Mouse (Mus musculus): Measurements from ENCODE around the gene Ptgir. TPM values are rescaled to one million over a fixed set of nuclear protein-coding genes. Genes with fewer than 3 reads are reported as not detected.
A peak's percentile ranks its signal among the peaks of the same experiment; 100 is the strongest.

Ptgir gene
- polyA plus RNA-seq, 1 experiment from 2014 or later, result 0.64 TPM

DNA sequence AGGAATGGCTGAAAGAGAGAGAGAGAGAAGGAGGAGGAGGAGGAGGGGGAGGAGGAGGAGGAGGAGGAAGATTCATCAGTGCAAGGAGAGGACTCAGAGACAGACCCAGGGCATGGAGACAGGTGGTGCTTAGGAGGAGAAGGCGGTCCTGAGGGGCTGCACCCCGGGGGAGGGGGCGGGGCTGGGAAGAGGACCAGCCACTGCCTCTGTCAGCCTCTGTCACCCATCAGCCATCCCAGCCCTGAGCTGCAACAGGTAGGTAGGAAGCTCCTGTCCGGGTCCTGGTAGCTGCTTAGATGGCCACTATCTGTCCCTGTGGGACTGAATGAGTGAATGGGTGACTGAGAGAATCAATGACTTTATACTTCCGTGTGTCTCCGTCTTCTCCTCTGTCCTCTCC is 12.7 kb upstream of the Ptgir start:
- Histone ChIP-seq H3K4me1 (peaks cover 64% of the 10 kb centered on the region), H3K9me3 (no peaks in the 10 kb centered on the region), H3K27ac (replicated peaks) (peak overlapping the region; percentile 5; the same call in 1 of the 2 replicates), H3K4me3 (peak overlapping the region; percentile 55), H3K27me3 (replicated peaks; ENCODE audit: low read depth, poor library complexity, severe bottlenecking) (peaks cover 49% of the 10 kb centered on the region), H3K36me3 (replicated peaks) (peaks cover 20% of the 10 kb centered on the region)
- 1% methylated on average over 6 of the region's 6 CpGs for WGBS
- DNase-seq (ENCODE audit: low spot score), result no peak

DNA sequence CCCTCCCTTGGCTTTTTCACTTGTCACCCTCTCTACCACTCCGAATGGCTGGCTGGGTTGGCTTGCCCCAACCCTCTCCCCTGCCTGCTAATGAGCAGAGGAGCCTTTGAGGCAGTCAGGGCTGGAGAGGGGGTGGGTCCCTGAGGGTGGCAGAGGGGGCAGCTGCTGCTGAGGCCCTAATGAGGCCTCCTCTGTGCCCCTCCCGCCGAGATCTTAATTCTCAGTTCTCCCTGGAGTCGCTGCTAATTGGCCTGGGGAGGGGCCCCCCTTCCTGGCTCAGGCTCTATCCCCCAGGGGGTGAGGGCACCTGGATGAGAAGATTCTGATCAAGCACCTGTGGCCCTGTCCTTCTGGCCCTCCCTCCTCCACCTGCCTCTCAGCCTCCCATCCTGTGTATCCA is 12.0 kb upstream of the Ptgir start:
- H3K36me3 ChIP-seq (replicated peaks), result peaks cover 13% of the 10 kb centered on the region
- peaks cover 60% of the 10 kb centered on the region for H3K4me1 ChIP-seq
- WGBS, result under 1% methylated on average over 4 of the region's 4 CpGs
- H3K27me3 ChIP-seq (replicated peaks; ENCODE audit: low read depth, poor library complexity, severe bottlenecking), result peaks cover 47% of the 10 kb centered on the region
- no peaks in the 10 kb centered on the region for H3K9me3 ChIP-seq
- DNase-seq (ENCODE audit: low spot score), result no peak
- peak overlapping the region; percentile 42 for H3K27ac ChIP-seq (replicated peaks)
- H3K4me3 ChIP-seq, result peak overlapping the region; percentile 55

DNA sequence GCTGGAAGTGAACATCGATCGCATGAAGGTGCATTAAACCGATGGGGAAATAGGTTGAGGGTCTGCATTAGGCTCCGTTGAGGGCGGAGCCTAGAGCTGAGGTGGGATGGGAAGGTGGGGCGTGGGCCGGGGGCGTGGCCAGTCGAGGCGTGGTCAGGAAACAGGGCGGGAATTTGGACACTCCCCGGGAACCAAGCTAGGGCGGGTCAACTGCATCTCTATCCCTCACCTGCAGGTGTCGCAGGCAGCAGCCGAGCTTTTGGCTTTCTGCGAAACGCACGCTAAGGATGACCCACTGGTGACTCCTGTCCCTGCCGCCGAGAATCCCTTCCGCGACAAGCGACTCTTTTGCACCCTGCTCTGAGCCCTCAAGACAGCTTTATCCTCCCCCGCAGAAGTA is 11.3 kb upstream of the Ptgir start:
- 0 out of 2 replicates have a peak overlapping the region, but pooled peaks have one; percentile 42 for H3K27ac ChIP-seq (replicated peaks)
- under 1% methylated on average over 24 of the region's 24 CpGs for WGBS
- peaks cover 7% of the 10 kb centered on the region for H3K36me3 ChIP-seq (replicated peaks)
- peaks cover 63% of the 10 kb centered on the region for H3K4me1 ChIP-seq
- peaks cover 41% of the 10 kb centered on the region for H3K27me3 ChIP-seq (replicated peaks; ENCODE audit: low read depth, poor library complexity, severe bottlenecking)
- DNase-seq (ENCODE audit: low spot score), result peak; percentile 91
- no peaks in the 10 kb centered on the region for H3K9me3 ChIP-seq
- H3K4me3 ChIP-seq, result peak overlapping the region; percentile 55

DNA sequence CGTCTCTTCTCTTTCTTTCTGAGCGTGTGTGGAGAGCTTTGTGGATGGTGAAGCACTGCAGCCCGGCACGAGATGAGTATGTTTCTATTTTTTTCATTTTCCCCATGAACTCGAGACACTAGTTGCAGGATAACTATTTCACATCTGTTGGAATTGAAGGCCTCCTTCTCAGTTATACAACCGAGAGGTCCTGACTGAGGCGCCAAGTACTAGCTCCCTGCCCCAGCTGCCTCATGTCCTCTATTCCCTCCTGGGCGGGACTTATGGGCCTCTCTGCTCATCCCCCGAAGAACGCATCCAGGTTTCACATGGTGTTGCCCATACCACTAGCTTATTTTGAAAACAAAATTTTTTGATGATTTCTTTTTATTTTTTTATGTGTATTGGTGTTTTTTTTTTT is 10.8 kb upstream of the Ptgir start:
- peak overlapping the region; percentile 55 for H3K4me3 ChIP-seq
- H3K27me3 ChIP-seq (replicated peaks; ENCODE audit: low read depth, poor library complexity, severe bottlenecking), result peaks cover 36% of the 10 kb centered on the region
- WGBS, result 31% methylated on average over 10 of the region's 10 CpGs
- H3K4me1 ChIP-seq, result peaks cover 63% of the 10 kb centered on the region
- H3K36me3 ChIP-seq (replicated peaks), result peaks cover 7% of the 10 kb centered on the region
- no peak for DNase-seq (ENCODE audit: low spot score)
- 0 out of 2 replicates have a peak overlapping the region, but pooled peaks have one; percentile 35 for H3K27ac ChIP-seq (replicated peaks)
- no peaks in the 10 kb centered on the region for H3K9me3 ChIP-seq

DNA sequence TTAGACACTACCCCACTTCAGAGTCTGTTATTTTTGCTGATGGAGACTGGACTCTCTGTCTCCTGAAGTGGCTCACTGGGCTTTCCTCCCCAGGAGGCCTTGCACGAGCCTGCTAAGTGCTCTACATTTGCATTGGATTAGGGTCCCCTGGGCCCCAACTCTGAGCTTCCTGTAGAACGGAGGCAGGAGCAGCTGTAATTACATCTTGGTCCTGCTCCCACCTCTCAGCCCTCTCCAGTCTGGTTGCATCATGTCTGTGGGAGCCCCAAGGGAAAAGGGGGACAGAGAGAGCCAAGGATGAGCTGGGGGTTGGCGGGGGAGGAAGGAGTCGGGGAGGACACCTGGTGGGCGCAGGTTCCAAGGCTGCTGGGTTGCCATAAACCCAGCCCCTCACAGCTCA is 5.8 kb upstream of the Ptgir start:
- no peak for DNase-seq (ENCODE audit: low spot score)
- Histone ChIP-seq H3K9me3 (no peaks in the 10 kb centered on the region), H3K4me3 (peak overlapping the region; percentile 13; the same call in 1 of the 2 replicates), H3K27me3 (replicated peaks; ENCODE audit: low read depth, poor library complexity, severe bottlenecking) (peaks cover 12% of the 10 kb centered on the region; the same call in 1 of the 2 replicates), H3K36me3 (replicated peaks) (peaks cover 7% of the 10 kb centered on the region), H3K27ac (replicated peaks) (no peak overlapping the region; the same call in 1 of the 2 replicates), H3K4me1 (peaks cover 40% of the 10 kb centered on the region)
- WGBS, result 14% methylated on average over 5 of the region's 5 CpGs

DNA sequence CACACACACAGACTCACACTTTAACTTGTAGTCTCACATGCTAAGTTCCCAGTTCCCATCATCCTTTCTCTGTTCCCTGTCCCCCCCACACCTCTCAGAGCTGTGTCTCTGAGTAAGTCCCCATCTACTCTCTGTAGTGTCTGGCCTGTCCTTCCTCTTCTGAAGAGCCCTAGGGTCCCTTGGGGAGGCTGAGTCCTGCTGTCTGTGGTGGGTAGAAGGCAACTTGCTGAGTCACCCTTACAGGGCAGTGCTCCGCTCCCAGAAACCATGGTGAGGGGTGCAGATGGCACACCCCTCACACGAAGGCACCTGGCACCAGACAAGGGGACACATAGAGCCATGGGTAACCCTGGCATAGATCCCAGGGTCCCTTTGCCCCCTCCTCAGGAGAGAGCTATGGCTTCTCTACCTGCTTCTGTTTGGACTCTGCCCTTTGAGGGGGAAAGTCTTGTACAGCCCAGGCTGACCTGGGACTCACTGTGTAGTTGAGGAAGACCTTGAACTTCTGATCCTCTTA is 2.8 kb upstream of the Ptgir start:
- Histone ChIP-seq H3K4me1 (peaks cover 60% of the 10 kb centered on the region), H3K27ac (replicated peaks) (0 out of 2 replicates have a peak overlapping the region, but pooled peaks have one; percentile 30), H3K27me3 (replicated peaks; ENCODE audit: low read depth, poor library complexity, severe bottlenecking) (peaks cover 14% of the 10 kb centered on the region), H3K9me3 (no peaks in the 10 kb centered on the region), H3K36me3 (replicated peaks) (no peaks in the 10 kb centered on the region), H3K4me3 (no peak overlapping the region)
- no peak for DNase-seq (ENCODE audit: low spot score)
- 83% methylated on average over 2 of the region's 2 CpGs for WGBS

DNA sequence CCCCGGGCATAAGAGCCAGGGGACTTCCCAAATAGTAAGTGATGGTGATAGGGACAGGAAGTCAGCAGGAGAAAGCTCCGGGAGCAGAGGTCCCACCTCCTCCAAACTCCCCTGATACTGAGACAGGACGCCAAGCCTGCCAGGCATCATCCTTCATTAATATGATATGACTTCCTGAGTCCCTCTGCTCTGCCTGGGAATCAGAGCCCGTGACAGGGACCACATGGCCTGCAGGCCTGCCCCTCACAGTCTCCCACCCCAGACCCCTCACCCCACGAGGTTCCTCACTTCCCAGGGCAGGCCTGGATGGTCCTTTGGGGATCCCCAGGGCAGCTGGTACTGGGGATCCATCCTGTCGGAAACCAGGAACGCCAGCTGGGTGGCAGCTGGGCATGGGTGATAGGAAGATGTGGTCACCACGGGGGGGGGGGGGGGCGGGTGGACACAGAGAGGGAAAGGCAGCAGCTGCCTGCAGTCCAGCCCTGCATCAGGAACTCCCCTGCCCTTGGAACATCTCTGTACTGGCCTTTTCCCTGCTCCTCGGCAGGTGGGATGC is 2.1 kb upstream of the Ptgir start:
- DNase-seq (ENCODE audit: low spot score), result no peak
- no peak overlapping the region for H3K27ac ChIP-seq (replicated peaks)
- H3K36me3 ChIP-seq (replicated peaks), result no peaks in the 10 kb centered on the region
- WGBS, result 55% methylated on average over 9 of the region's 10 CpGs
- peaks cover 21% of the 10 kb centered on the region for H3K27me3 ChIP-seq (replicated peaks; ENCODE audit: low read depth, poor library complexity, severe bottlenecking)
- no peaks in the 10 kb centered on the region for H3K9me3 ChIP-seq
- peaks cover 67% of the 10 kb centered on the region for H3K4me1 ChIP-seq
- no peak overlapping the region for H3K4me3 ChIP-seq

DNA sequence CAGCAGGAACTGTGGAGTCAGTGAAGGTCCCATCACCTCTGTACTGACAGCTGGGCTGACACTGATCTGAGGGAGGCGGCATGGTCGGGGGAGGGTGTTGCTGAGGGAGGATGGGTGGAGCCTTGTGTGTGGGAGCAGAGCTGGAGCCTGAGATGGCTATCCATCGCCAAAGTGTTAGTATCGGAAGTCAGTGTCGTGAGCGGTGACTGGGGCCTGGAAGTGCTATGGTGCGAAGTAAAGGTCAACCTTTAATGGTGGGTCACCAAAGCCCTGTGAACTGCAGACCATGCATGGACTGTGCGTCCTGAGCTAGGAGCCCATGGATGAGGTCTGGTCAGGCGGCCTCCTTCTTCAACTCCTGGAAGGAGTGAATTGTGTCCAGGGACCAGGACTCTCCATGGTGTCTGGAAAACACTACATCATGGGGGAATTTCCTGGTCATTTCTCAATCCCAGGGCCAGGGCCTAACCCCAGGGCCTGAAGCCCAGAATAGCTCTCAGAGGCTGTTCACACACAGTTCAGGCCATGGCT is 734 bp upstream of the Ptgir start:
- WGBS, result 51% methylated on average over 9 of the region's 9 CpGs
- peaks cover 63% of the 10 kb centered on the region for H3K4me1 ChIP-seq
- H3K27ac ChIP-seq (replicated peaks), result 0 out of 2 replicates have a peak overlapping the region, but pooled peaks have one; percentile 11
- DNase-seq (ENCODE audit: low spot score), result no peak
- peaks cover 29% of the 10 kb centered on the region for H3K27me3 ChIP-seq (replicated peaks; ENCODE audit: low read depth, poor library complexity, severe bottlenecking)
- no peak overlapping the region for H3K4me3 ChIP-seq
- no peaks in the 10 kb centered on the region for H3K36me3 ChIP-seq (replicated peaks)
- no peaks in the 10 kb centered on the region for H3K9me3 ChIP-seq

DNA sequence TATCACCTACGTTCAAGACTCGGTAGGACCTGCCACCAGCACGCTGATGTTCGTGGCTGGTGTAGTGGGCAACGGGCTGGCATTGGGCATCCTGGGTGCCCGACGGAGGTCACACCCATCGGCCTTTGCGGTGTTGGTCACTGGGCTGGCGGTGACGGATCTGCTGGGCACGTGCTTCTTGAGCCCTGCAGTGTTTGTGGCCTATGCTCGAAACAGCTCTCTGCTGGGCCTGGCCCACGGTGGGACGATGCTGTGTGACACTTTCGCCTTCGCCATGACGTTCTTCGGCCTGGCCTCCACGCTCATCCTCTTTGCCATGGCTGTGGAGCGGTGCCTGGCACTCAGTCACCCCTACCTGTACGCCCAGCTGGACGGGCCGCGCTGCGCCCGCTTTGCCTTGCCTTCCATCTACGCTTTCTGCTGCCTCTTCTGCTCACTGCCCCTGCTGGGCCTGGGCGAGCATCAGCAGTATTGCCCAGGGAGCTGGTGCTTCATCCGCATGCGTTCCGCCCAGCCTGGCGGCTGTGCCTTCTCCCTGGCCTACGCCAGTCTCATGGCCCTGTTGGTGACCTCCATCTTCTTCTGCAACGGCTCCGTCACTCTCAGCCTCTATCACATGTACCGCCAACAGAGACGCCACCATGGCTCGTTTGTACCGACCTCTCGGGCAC is 734 bp downstream of the Ptgir start:
- H3K36me3 ChIP-seq (replicated peaks), result no peaks in the 10 kb centered on the region
- peaks cover 28% of the 10 kb centered on the region for H3K27me3 ChIP-seq (replicated peaks; ENCODE audit: low read depth, poor library complexity, severe bottlenecking)
- peaks cover 54% of the 10 kb centered on the region for H3K4me1 ChIP-seq
- H3K4me3 ChIP-seq, result no peak overlapping the region
- 93% methylated on average over 41 of the region's 41 CpGs for WGBS
- H3K27ac ChIP-seq (replicated peaks), result 0 out of 2 replicates have a peak overlapping the region, but pooled peaks have one; percentile 48
- DNase-seq (ENCODE audit: low spot score), result no peak
- no peaks in the 10 kb centered on the region for H3K9me3 ChIP-seq

DNA sequence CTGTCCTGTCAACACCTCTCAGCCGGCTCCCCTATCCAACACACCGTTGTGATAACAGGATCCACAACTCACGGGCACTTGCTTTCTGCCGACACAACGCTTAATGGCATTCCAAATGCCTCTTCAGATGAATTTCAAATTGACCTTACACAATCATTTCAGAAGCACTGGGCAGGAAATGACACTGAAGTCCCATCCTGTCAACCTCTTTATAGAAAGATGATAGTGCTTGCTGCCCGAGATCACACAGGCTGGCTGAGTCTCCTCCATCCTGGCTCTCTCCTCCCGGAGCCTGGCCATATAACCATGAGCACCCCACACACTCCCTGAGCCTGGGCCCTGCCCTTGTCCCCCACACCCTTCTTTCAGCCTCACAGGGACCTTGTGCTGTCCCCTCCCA is 1.6 kb downstream of the Ptgir start:
- Histone ChIP-seq H3K4me3 (no peak overlapping the region), H3K36me3 (replicated peaks) (no peaks in the 10 kb centered on the region), H3K9me3 (no peaks in the 10 kb centered on the region), H3K27me3 (replicated peaks; ENCODE audit: low read depth, poor library complexity, severe bottlenecking) (peaks cover 25% of the 10 kb centered on the region), H3K27ac (replicated peaks) (0 out of 2 replicates have a peak overlapping the region, but pooled peaks have one; percentile 40), H3K4me1 (peaks cover 54% of the 10 kb centered on the region)
- WGBS, result 78% methylated on average over 7 of the region's 7 CpGs
- DNase-seq (ENCODE audit: low spot score), result no peak

DNA sequence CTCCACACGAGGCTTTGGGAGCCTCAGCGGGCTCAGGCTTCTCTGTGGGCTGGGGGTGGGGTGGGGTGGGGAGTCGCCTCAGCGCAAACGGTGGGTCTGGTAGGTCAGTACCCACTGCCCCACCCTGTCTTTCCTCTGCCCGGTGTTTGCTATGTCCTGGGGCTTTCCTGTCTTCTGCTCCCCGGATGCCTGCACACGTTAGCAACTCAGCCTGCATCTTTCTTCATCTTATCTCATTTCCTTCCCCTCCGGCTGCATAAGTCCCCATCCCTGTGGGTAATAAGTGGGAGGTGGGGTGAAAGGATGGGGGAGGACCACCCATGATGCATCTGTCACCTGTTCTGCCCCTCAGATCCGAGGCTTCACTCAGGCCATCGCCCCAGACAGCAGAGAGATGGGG is 2.1 kb downstream of the Ptgir start:
- Histone ChIP-seq H3K27ac (replicated peaks) (no peak overlapping the region; the same call in 1 of the 2 replicates), H3K4me1 (peaks cover 54% of the 10 kb centered on the region)
- 54% methylated on average over 11 of the region's 11 CpGs for WGBS

DNA sequence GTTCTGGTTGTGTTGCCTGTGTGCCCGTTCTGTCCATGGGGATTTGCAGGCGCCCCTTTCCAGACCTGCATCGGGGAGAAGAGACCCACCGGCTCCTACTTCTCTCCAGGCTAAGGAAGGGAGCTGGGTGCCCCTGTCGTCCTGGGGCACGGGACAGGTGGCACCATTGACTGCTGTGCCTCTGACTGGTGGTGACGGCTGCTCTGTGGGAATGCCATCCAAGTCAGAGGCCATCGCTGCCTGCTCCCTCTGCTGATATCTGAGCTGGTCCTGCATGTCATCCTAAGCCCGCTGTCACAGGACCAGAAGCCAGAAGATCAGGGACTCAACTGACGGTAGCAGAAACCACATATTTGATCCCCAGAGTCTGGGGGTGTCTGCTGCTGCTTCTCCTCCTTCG is 2.6 kb downstream of the Ptgir start:
- no peak for DNase-seq (ENCODE audit: low spot score)
- Histone ChIP-seq H3K27me3 (replicated peaks; ENCODE audit: low read depth, poor library complexity, severe bottlenecking) (peaks cover 21% of the 10 kb centered on the region), H3K4me3 (peak overlapping the region; percentile 5; the same call in 1 of the 2 replicates), H3K36me3 (replicated peaks) (peaks cover 3% of the 10 kb centered on the region), H3K9me3 (no peaks in the 10 kb centered on the region), H3K27ac (replicated peaks) (0 out of 2 replicates have a peak overlapping the region, but pooled peaks have one; percentile 30), H3K4me1 (peaks cover 57% of the 10 kb centered on the region)
- WGBS, result 69% methylated on average over 11 of the region's 11 CpGs

More for the DNA sequence above, 2.1 kb downstream of the Ptgir start:
- Histone ChIP-seq H3K9me3 (no peaks in the 10 kb centered on the region), H3K36me3 (replicated peaks) (no peaks in the 10 kb centered on the region), H3K27me3 (replicated peaks; ENCODE audit: low read depth, poor library complexity, severe bottlenecking) (peaks cover 24% of the 10 kb centered on the region), H3K4me3 (no peak overlapping the region)
- DNase-seq (ENCODE audit: low spot score), result no peak
